Mouse (Mus musculus) ovary, postnatal 10 days (tissue): Measurements from ENCODE around the gene Spcs2.

Experiments
- DNase-seq: peaks from one replicate; pipeline ENCODE4 v3.0.0; 2022; ENCODE audit warnings: low spot score

Gene Spcs2

DNA sequence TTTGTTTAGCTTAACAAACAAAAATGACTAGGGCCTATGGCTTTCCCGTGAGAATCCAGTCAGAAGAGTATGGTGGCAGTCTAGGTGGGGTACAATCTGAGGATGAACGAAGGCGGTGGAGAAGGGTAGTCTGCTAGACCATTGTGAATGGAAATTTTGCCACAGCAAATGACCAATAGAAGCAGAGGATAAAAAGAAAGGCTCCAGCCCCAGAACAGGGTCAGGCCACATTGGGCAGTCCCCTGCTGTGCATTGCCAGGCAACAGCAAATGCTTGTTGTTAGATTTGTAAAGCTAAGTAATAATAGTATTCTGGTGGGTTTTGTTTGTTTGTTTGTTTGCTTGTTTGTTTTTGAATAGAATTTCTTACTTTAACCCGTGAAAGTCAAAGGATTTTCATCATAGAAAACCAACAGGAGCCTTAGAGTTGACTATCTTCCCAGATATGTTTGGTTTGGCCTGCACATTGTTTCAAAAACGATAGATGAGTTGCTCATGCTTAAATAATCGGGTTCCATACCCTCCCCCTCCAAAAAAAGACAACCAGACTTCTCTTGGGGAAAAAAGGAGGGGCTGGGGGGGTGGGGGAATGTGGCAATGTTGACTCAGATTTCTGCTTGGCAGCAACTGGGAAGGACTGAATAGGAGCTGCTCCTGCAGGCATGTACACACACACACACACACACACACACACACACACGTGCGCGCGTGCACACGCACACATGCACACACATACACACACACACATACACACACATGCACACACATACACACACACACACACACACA lies 1.2 kb upstream of the Spcs2 start:
- DNase-seq, result no peak

DNA sequence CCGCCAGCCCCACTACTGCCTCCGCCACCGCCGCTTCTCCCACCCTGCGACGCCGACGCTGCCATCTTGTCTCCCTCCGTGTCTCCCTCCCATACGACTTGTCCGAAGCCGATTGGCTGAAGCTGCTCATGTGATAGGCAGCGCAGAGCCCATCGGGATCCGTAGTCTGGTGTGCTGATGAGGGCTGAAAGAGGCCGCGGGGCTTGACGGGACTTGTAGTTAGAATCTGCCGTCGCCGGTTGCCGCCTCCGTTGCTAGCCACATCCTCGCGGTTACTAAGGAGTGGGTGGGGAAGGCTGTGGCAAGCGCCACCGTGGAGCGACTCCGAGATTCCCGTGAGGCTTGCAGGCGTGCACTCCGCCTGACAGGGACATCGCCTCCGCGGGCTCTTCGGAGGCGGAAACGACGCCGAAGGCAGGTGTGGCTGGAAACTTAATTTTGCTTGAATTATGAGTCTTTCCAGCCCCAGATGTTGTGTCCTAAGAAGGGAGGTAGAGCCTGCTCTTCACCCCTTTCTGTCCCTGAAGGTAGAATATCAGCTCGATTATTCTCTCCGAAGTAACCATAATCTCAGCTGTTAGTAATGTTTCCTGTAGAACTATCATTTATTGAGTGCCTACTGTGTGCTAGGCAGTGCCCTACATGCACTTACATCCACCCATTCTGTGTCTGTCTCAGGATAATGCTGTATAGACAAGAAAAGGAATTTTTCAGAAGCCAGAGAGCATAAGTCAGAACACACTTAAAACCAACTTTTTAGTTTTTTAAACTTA lies 4.3 kb downstream of the Spcs2 start, which contains the start of gene Xrra1:
Gene Xrra1 (plus strand): TSS at position 304 of the 773 bp plus-strand sequence.
- DNase-seq, result peak; percentile 80

DNA sequence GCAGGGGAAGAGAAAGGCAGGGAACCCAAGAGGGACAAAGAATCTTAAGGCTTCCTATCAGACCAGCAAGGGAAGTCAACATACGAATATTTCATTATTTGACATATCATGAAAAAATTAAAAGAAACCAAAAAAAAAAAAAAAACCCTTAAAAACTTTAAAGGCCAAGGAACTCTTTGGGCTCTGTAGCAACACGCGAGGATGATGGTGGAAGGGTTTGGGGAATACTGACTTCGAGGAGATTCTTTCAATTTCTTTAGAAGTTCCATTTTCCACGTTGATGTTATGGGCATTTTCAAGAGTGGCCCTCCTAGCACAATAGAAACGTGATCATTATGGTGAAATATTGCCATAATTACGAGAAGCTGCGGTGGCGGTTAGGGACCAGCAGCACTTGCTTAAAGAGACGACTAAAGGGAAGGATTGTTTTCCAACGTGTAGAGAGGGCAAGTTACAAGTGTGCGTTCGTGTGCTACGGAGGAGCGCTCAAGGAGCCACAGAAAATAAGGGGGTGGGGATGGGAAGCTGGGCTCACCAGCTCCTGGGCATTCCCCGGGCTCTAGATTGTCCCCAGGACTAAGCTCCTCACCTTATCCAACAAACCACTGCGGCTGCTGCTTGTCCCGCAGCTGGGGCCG lies 5.0 kb downstream of the Spcs2 start:
- DNase-seq, result no peak

DNA sequence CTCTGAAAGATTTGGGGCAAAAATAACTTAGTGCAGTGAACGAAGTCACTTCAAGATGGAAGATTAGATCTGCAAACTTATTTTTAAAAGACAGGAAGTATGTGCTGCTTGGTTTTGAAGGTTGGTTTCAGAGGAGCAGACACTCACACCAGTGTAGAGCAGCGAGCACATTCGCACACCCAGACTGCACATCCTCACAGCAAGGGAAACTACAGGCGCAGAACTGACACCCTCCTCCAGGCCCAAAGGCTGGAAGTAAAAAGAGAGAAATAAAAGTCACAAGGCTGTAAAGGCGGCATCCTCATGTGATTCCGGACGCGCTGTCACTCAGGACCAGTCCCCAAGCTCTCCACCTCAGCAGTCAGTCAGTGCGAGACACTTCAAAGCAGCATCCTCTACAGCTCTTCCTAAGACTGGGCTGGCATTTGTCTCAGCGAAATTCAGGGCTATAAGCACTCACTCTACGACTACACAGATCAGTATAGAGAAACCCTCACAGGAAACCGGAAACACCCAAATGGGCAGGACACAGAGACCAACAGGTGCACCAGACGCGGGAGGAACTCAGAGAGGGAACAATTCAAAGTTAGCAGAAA lies 6.9 kb downstream of the Spcs2 start:
- no peak for DNase-seq

DNA sequence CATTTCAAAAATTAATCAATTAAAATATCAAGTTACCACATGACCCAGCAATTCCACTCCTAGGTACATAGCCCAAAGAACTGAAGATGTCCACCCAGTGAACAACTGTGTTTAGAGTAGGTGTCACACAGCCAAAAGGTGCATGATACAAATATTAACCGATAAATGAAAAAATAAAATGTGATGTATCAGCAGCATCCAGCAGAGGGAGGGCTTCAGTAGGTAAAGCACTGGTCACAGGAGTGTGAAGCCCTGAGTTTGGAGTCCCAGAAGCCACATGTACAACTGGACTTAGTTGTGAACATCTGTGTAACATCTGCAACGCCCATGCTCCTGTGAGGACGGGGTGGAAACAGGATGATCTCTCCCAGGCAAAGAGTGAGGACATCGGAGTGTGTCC lies 9.0 kb downstream of the Spcs2 start:
- no peak for DNase-seq

DNA sequence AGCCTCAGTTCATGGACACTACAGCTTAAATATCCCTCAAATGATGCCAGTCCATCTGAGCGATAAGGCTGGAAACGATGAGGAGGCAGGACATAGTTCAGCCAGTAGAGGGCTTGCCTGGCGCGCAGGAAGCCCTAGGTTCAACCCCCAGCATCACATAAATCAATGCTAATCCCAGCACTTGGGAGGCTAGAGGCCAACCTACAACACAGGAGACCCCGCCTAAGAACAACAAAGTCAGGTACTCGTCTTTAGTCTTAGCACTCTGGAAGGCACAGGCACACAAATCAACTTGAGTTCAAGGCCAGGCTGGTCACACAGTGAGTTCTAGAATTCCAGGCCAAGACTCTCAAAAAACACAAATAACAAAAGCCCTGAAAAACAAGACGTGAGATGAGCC lies 9.9 kb downstream of the Spcs2 start:
- DNase-seq, result no peak

DNA sequence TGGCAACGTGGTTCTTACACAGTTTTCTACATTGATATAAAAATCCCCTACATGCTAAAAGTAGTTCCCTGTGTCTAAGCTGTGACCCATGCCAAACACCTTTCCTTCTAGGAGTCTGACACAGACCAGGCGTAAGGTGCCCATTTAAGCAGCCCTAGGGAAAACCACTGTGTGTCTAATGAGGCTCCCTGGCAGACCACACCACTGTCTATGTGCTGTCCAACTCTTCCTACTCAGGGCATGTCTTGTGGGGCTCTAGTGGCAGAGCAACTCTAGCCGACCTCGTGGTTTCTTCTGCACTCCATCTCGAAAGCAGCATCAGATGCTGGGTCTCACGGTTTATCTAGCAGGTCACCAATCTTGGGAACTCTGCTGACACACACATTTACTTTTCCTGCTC lies 11.6 kb downstream of the Spcs2 start:
- no peak for DNase-seq

DNA sequence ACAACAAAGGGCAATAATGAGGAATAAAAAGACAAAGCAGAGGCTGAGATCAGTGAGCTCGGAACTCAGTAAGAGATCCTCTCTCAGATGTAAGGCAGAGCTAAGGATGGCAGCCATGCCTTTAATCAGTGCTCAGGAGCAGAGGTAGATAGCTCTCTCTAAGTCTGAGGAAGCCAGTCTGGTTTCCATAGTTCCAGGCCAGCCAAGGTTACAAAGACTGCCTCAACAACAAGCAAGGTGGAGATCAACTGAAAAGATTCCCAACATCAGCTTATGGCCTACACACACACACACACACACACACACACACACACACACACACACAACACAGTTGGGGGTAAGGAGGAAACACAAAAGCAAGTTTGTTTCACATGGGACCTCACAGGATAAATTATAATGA lies 12.1 kb downstream of the Spcs2 start:
- no peak for DNase-seq

DNA sequence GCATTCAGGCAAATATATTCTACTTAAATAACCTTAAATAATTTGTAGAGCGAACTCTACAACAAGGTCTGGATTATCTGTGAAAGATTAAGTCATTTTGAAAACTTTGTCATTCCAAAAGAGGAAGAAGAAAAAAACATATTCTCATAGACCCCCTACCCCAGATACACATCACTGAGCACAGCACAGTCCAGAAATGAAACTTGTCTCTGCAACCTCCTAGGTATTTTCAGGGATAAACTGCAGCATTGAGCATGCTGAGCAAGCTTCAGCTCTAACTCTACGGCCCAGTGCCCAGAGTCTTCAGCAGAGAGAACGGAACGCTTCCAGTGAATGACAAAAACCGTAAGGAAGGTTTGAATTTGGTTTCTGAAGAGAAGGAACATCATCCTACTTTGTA lies 12.7 kb downstream of the Spcs2 start:
- DNase-seq, result no peak

DNA sequence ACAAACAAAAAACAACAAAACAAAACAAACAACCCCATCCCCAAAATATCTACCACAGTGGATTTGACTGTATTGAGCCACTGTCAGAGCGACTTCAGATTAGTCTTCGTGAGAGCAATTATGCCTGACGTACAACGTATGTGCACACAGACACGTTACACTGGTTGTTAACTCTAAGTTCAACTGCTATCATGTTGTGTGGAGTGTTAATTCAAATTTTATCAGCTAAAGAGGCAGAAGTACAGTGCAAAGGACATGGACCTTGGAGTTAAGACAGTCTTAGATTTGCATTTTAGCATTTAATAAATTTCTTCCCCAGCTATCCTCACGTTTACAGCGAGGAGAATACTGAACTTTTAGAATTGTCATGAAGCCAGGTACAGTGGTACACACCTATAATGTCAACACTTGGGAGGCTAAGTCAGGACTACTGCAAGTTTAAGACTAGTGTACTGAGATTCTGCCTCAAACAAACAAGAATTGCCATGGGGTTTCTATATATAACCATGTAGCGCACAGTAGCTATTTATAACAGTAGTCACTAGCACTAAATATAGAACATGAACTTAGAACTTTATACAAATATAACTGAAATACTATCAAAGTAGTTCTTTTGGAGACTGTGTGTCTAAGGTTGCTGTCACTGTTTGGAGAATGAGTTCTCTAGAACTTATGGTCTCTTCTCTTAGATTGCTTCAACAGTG lies 17.6 kb downstream of the Spcs2 start:
- DNase-seq, result no peak

DNA sequence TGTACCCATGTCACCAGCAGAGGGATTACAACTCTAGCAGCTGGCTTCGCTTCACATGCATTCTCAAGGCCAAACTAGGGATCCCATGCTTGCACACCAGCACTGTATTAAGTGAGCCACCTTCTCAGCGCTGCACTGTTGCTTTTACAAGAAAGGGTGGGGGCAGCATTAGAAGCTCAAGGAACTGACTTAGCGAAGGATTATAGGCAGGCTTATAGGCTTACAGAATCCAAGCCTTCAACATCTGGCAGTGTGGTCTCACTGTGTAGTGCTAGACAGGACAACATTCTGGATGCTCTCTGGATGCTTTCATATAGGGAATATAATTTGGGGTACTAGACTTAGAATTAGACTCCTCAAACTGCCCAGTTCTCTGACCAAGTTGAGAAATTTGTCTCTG lies 25.0 kb downstream of the Spcs2 start:
- DNase-seq, result no peak

DNA sequence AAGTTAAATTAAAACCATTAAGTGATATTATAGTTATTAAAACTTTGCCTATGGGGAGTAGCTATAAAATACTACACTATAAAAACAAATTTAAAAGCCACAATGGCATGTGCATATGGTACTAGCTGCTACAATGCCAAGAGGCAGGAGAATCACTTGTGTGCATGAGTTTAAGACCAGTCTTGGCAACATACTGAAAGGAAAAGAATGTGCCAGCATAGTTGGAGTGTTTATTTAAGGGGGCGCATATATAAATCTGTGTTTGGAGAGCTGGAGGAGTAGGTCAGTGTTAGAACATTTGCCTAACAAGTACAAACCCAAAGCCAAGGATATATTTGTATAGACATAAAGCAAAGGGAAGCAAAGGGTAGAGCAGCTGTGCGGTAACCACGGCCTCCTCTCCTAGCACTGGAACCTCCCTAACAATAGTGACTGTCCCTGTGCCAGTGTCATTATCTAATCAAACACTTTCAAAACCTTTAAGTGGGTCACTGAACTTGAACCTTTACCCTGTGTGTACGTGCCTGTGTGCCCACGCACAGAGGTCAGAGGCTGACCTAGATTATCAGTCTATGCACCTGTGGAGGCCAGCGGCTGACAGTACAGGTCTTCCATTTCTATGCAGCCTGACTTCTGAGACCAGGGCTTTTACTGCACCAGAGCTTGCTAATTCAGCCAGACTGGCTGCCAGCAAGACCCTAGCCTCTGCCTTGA lies 25.7 kb downstream of the Spcs2 start:
- no peak for DNase-seq

DNA sequence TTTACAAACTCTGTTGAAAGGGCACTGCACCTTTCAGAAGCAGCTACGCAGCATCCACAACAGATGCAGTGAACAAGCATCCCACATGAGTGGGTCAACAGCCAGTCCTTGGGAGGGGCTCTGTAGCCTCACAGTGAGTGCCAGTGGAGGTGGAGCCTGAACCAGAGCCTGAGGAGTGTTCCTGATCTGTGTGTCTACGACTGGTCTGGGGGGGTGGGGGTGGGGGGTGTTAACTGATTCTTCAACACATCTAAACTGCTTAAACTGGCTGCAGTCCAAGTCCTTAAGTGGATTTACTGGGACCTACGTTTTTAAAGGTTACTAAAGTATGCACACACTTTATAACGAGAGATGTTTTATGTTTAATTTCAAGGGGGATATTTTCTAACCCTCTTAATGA lies 26.5 kb downstream of the Spcs2 start:
- DNase-seq, result no peak

DNA sequence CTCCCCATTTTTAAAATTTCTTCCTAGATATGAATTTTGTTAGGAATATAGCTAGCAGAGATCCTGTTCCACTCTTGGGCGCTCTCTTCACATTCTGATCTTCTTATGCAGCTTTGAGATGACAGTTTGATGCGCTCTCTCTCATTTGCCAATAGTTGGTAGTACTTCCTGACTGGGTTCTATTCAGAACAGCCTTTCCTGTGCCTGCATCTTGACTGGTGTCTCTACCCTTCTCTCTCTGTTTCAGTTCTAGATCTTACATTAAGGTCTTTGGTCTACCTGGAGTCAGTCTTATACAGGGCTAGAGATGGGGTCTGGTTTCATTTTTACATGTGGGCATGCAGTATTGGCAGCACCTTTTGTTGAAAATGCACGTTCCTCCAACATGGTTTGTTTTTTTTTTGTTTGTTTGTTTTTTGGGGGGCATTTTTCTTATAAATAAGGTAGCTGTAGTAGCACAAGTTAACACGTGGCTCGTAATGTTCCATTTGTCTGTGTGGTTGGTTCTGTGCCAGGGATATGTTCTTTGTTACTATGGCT lies 28.9 kb downstream of the Spcs2 start:
- DNase-seq, result no peak

DNA sequence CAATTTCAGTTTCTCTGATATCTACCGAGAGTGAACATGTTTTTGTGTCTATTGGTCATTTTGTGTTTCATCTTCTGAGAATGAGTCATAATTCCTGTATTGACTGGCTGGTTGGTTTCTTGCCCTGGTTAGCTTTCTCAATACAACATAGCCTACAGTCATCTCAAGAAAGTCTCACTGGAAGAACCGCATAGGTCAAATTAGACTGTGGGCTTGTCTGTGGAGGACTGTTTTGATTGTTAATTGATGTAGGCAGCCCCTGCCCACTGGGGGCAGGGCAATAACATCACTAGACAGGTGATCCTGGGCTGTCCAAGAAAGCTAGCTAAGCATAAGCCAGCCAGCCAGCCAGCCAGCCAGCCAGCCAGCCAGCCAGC lies 29.4 kb downstream of the Spcs2 start:
- DNase-seq, result no peak

DNA sequence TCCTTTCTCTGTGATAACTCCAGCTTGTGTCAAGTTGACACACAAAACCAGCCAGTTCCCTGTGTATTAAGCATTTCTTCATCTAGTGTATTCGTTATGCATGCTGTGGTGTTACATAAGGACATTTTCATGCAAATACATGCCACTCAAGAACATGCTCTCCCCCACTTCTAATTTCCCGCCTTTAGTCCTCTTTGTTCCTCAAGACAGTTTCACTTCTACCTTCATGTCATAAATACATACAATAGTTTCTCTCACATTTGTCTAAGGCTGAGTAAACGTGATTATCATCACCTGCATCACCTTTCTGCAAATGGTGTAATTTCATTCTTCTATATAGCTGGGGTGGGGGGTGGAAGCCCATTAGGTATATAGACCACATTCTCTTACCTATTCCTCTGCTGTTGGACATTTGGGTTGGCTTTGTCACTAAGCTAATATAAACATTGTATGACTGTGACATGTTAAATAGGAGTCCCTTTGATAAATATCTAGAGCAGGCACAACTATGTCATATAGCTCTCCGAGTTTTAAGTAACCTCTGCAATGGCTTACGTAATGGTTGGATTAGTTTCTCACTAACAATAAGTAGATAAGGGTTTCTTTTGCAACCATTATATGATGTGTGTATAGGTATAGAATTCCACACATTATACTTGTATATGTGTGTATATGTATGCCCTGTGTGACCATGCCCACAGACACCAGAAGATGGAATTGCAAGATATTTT lies 30.0 kb downstream of the Spcs2 start:
- DNase-seq, result no peak

DNA sequence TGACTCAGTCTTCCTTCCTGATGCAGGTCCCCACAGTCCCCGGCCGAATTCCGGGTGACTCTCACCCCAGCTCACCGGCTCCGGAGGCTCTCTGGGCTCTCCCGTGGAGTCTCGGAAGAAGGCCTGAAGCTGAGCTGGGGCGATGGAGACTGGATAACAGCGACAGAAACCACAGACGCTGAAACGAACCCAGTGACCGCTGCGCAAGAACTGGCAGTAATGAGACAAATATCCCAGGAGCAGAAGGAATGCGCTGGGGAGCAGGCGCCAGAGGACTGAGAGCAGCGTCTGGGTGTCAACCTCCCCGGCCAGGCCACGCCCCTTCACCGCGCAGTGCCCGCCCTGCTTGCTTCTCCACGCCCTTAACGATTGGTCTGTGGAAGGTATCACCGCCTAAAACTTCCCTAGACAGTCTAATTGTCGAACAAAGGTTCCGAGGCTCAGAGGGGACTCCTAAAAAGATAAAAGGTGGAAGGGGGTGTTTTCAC lies 35.1 kb downstream of the Spcs2 start, which contains the start of gene Neu3:
Gene Neu3 (minus strand): TSS at position 335 of the 488 bp plus-strand sequence.
- peak; percentile 75 for DNase-seq

DNA sequence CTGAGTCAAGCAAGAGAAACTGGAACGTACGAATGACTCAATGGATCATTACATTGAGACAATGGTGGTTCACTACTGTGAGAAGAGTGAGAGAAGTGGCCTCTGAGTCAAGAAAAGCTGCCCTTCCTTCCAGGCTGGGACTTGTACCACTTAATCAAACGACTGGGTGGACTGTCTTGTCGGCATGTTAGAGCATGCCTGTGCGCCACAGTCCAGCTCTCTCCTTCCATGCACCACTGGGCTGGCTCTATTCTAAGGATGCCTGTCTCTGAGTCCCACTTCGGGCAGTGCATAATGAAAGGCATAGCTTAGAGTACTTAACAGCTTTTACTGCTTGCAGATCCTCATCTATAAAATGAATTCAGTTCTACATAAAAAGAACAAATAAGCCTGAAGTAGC lies 37.2 kb downstream of the Spcs2 start:
- no peak for DNase-seq

DNA sequence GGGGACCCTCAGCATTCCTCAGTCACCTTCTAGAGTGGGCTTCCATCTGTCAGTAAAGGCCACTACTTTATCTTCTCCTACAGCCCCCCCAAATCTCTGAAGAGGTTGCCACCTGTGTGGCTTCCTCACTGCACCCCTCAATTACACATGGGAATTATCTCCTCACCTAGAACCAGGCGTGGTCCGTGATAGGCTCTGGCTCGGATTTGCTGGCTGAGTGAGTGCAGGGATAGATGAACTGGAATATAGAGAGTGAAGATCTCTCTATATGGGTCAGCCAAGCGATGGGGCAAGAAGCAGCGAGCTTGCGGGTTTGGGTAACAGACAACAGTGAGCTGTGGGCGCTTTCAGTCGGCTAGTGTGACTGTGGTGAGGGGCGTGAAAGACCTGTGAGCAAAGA lies 37.8 kb downstream of the Spcs2 start:
- DNase-seq, result no peak
